Mouse (Mus musculus) hindbrain, embryonic 15.5 days (tissue): ENCODE measurements around the gene Insc. TPM values are rescaled to one million over a fixed set of nuclear protein-coding genes. Genes with fewer than 3 reads are reported as not detected.
A peak's percentile ranks its signal among the peaks of the same experiment; 100 is the strongest.
"Not testable (repeated sequence)": the region's sequence is repeated elsewhere in the genome, so short reads cannot be mapped to it uniquely, and the experiment has no call there.

Experiments used
- ATAC-seq: fragments of 200-750 bp; cut with Nextera tagmentation; 2 replicates; pipeline ENCODE4 v1.8.0; 2017; ENCODE audit warnings: low read depth, moderate number of reproducible peaks, moderate TSS enrichment; ENCODE audit not compliant: low FRiP score
- H3K27ac ChIP-seq: fragments of 300-500 bp; sonication (generic); replicated peaks from 2 replicates; pipeline ENCODE4 v1.5.1; 2015; ENCODE audit warnings: mild to moderate bottlenecking, inconsistent platforms
- H3K27me3 ChIP-seq: fragments of 300-500 bp; sonication (generic); 2 replicates; pipeline ENCODE4 v1.6.1; 2015; ENCODE audit warnings: control low read depth, inconsistent platforms
- H3K36me3 ChIP-seq: fragments of 300-500 bp; sonication (generic); 2 replicates; pipeline ENCODE4 v1.6.1; 2015; ENCODE audit warnings: control low read depth, inconsistent platforms
- H3K4me1 ChIP-seq: fragments of 300-500 bp; sonication (generic); replicated peaks from 2 replicates; pipeline ENCODE4 v1.6.1; 2015; ENCODE audit warnings: control low read depth, inconsistent platforms
- H3K4me2 ChIP-seq: fragments of 300-500 bp; sonication (generic); 2 replicates; pipeline ENCODE4 v1.6.1; 2015; ENCODE audit warnings: moderate library complexity, mild to moderate bottlenecking, inconsistent platforms
- H3K4me3 ChIP-seq: fragments of 300-500 bp; sonication (generic); 2 replicates; pipeline ENCODE4 v1.5.1; 2015; ENCODE audit warnings: mild to moderate bottlenecking, inconsistent platforms
- H3K9ac ChIP-seq: fragments of 300-500 bp; sonication (generic); 2 replicates; pipeline ENCODE4 v1.6.1; 2015; ENCODE audit warnings: inconsistent platforms
- H3K9me3 ChIP-seq: fragments of 300-500 bp; sonication (generic); 2 replicates; pipeline ENCODE4 v1.6.1; 2016; ENCODE audit warnings: control low read depth, inconsistent platforms
- WGBS: fragments of 180-500 bp; shearing (Covaris S2); methylation state at CpG from one replicate; pipeline ENCODE4 v1.1.7; 2015; 5-methylcytosine and 5-hydroxymethylcytosine counted together
- polyA plus RNA-seq: library from polyadenylated mRNA; unstranded; fragments of >200 nt; fragmentation: Nextera tagmentation; extraction: Ambion mirVana; gene quantifications from 2 replicates; pipeline ENCODE4 v1.2.1, GENCODE M21; 2015

Gene Insc
- 3.6 and 4.6 TPM in 2 replicates for polyA plus RNA-seq

- no peaks in the 10 kb centered on the region for H3K36me3 ChIP-seq
- H3K4me3 ChIP-seq: no peak within 1 kb of the TSS
- 0 out of 2 replicates have a peak, but pooled peaks cover 3% of the 10 kb centered on the region for H3K27me3 ChIP-seq
- no peak within 1 kb of the TSS for H3K9ac ChIP-seq
- 79% methylated on average over 5 of the region's 5 CpGs for WGBS
- H3K9me3 ChIP-seq: no peaks in the 10 kb centered on the region
- peaks cover 14% of the 10 kb centered on the region for H3K4me1 ChIP-seq
- no peak for ATAC-seq
- no peak within 1 kb of the TSS for H3K4me2 ChIP-seq
- H3K27ac ChIP-seq: no peak within 1 kb of the TSS
These were observed at the start of gene Insc for GRCm38 (mm10) chr7:114743022-114743780. TSS of gene Insc (plus strand) at chr7:114743694.

DNA sequence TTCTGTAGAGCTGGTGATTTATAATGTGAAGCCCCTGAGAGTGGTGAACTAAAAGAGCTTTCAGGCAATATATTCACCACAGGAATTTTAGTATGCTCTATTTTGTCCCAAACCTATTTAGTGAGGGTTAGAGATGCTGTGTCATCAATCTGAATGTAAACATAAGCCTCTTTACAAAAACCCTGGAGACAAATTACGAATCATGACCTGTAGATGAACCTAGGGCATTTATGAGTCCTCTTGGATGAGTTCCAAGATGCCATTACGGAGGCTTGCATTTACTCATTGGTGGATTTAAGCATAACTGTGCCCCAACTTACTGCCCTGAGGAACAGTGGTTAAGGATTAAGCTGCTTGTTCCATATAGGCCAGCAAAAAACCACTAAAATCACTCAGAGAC is 42.6 kb upstream of the Insc start:
- H3K36me3 ChIP-seq: no peaks in the 10 kb centered on the region
- H3K4me1 ChIP-seq: no peaks in the 10 kb centered on the region
- H3K27me3 ChIP-seq: no peaks in the 10 kb centered on the region
- H3K4me3 ChIP-seq: no peak overlapping the region
- H3K9me3 ChIP-seq: no peaks in the 10 kb centered on the region
- H3K9ac ChIP-seq: no peak overlapping the region
- H3K27ac ChIP-seq: no peak overlapping the region
- no peak for ATAC-seq
- 57% methylated on average over 2 of the region's 2 CpGs for WGBS
- H3K4me2 ChIP-seq: no peak overlapping the region

GRCm38 (mm10) chr7:114706716-114707115 is 36.8 kb upstream of the Insc start:
- H3K9ac ChIP-seq: no peak overlapping the region
- no peaks in the 10 kb centered on the region for H3K4me1 ChIP-seq
- H3K27me3 ChIP-seq: no peaks in the 10 kb centered on the region
- H3K4me3 ChIP-seq: no peak overlapping the region
- no peaks in the 10 kb centered on the region for H3K36me3 ChIP-seq
- no peaks in the 10 kb centered on the region for H3K9me3 ChIP-seq
- 78% methylated on average over 4 of the region's 4 CpGs for WGBS
- H3K27ac ChIP-seq: no peak overlapping the region
- ATAC-seq: no peak
- H3K4me2 ChIP-seq: no peak overlapping the region

DNA sequence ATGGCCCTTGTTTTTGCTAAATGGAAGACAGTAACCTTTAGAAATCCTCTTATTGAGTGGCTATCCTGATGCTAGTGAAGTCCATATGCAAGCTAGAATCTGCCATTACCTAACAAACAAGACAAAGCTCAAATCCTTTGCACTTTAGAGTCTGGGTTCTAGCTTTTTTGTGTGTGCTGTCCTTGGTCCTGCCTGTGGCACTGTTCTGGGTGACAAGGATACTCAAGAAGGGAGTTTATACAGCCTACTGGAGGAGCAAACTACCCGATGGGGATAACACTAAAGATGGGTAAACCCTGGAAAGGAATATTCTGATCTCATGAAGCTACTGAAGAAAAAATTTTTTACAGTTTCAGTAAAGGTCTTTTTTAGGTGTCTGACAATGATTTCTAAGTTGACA is 36.1 kb upstream of the Insc start:
- H3K27ac ChIP-seq: no peak overlapping the region
- no peak overlapping the region for H3K9ac ChIP-seq
- no peaks in the 10 kb centered on the region for H3K27me3 ChIP-seq
- H3K36me3 ChIP-seq: no peaks in the 10 kb centered on the region
- H3K9me3 ChIP-seq: no peaks in the 10 kb centered on the region
- ATAC-seq: no peak
- H3K4me2 ChIP-seq: no peak overlapping the region
- WGBS: 84% methylated on average over 1 of the region's 1 CpGs
- H3K4me1 ChIP-seq: no peaks in the 10 kb centered on the region
- H3K4me3 ChIP-seq: no peak overlapping the region

DNA sequence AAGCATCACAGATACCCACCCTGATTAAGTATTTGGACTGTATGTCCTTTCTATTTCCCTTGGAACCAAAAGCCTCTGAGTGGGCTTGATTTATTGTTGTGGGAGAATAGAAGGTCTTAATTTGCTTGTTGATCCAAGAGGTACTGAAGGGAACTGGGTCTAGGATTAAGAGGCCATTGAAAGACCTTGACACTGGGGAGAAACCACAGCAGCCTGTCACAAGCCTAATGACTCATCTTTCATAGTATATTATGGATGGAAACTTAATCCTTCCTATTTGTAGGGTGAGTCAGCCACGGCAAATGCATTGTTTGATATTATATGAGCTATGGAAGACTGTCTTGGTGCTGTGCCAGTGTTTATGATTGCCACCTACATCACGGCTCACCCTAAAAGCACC is 33.1 kb upstream of the Insc start:
- no peaks in the 10 kb centered on the region for H3K36me3 ChIP-seq
- ATAC-seq: no peak
- no peaks in the 10 kb centered on the region for H3K9me3 ChIP-seq
- H3K9ac ChIP-seq: no peak overlapping the region
- H3K4me3 ChIP-seq: no peak overlapping the region
- no peak overlapping the region for H3K4me2 ChIP-seq
- 90% methylated on average over 2 of the region's 2 CpGs for WGBS
- H3K27ac ChIP-seq: no peak overlapping the region
- no peaks in the 10 kb centered on the region for H3K4me1 ChIP-seq
- H3K27me3 ChIP-seq: no peaks in the 10 kb centered on the region

- Histone ChIP-seq H3K4me1 (no peaks in the 10 kb centered on the region), H3K4me2 (no peak overlapping the region), H3K36me3 (no peaks in the 10 kb centered on the region), H3K9ac (no peak overlapping the region), H3K4me3 (no peak overlapping the region), H3K27ac (no peak overlapping the region), H3K9me3 (no peaks in the 10 kb centered on the region), H3K27me3 (peaks cover 8% of the 10 kb centered on the region)
- WGBS: 71% methylated on average over 1 of the region's 1 CpGs
- no peak for ATAC-seq
These were observed 31.0 kb upstream of the Insc start for GRCm38 (mm10) chr7:114712523-114712922.

DNA sequence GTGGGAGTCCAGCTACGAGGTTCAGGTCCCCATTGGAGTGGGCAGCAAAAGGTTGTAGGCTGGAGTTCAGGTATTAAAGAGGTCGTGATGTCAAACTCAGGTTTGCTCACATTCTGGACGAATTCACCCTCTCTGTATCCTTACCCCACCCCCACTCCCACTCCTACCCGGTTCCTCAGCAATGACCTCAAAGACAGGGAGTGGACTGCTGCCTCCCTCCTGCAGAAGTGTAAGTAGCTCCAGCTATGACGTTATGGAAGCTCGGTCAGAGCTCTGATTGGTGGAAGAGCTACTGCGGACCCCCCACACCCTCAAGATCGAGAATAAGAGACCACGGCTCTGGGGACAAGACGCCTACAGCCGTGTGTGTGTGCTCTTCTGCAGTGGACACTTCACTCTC is 25.2 kb upstream of the Insc start, which contains the start of gene Calcb:
Gene Calcb, plus strand, starts transcription at position 344 of the 400 bp plus-strand sequence.
- ATAC-seq: no peak
- Histone ChIP-seq H3K4me3 (peak within 1 kb of the TSS; percentile 18), H3K36me3 (no peaks in the 10 kb centered on the region), H3K27me3 (peaks cover 42% of the 10 kb centered on the region), H3K9me3 (no peaks in the 10 kb centered on the region), H3K4me2 (peak within 1 kb of the TSS; percentile 49), H3K4me1 (peaks cover 16% of the 10 kb centered on the region), H3K9ac (no peak within 1 kb of the TSS), H3K27ac (no peak within 1 kb of the TSS)
- 7% methylated on average over 11 of the region's 11 CpGs for WGBS

- Histone ChIP-seq H3K4me3 (peak overlapping the region; percentile 18), H3K9ac (no peak overlapping the region), H3K27ac (no peak overlapping the region), H3K9me3 (no peaks in the 10 kb centered on the region), H3K4me2 (peak overlapping the region; percentile 49), H3K27me3 (peaks cover 42% of the 10 kb centered on the region), H3K36me3 (no peaks in the 10 kb centered on the region), H3K4me1 (peaks cover 16% of the 10 kb centered on the region)
- WGBS: 4% methylated on average over 17 of the region's 17 CpGs
- ATAC-seq: no peak
These were observed 23.9 kb upstream of the Insc start for GRCm38 (mm10) chr7:114719381-114720131.

DNA sequence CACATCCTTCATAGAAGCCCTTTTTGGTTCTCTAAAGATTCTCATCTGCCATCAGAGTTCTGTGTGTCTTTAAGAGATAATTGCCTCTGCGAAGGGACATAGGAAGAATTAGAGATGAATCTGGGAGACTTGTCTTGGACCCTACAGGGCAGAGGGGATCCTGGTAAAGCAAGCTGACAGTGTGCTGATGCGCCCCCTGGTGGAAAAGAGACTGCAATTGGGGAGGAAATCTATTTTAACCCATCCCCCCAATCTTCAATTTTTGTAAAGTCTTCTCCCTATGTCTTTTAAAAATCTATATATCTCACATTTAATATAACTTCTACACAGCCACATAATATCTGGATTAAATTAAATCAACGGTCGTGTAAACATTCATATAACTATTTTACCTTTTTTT is 13.8 kb upstream of the Insc start:
- WGBS: 71% methylated on average over 4 of the region's 4 CpGs
- ATAC-seq: not testable (repeated sequence)

GRCm38 (mm10) chr7:114731175-114731574 is 12.3 kb upstream of the Insc start:
- H3K27me3 ChIP-seq: no peaks in the 10 kb centered on the region
- no peak for ATAC-seq
- no peak overlapping the region for H3K4me2 ChIP-seq
- WGBS: 80% methylated on average over 6 of the region's 6 CpGs
- H3K4me3 ChIP-seq: no peak overlapping the region
- H3K36me3 ChIP-seq: no peaks in the 10 kb centered on the region
- no peak overlapping the region for H3K9ac ChIP-seq
- H3K4me1 ChIP-seq: no peaks in the 10 kb centered on the region
- H3K27ac ChIP-seq: no peak overlapping the region
- H3K9me3 ChIP-seq: no peaks in the 10 kb centered on the region

More for the DNA sequence above, 13.8 kb upstream of the Insc start:
- H3K9ac ChIP-seq, H3K36me3 ChIP-seq, H3K4me2 ChIP-seq, H3K4me3 ChIP-seq, H3K9me3 ChIP-seq, H3K4me1 ChIP-seq, H3K27me3 ChIP-seq, H3K27ac ChIP-seq: not testable (repeated sequence)

GRCm38 (mm10) chr7:114731700-114732099 is 11.8 kb upstream of the Insc start:
- not testable (repeated sequence) for H3K36me3 ChIP-seq, H3K4me3 ChIP-seq
- 40% methylated on average over 4 of the region's 4 CpGs for WGBS

GRCm38 (mm10) chr7:114736256-114736655 is 7.2 kb upstream of the Insc start:
- Histone ChIP-seq H3K36me3 (no peaks in the 10 kb centered on the region), H3K9me3 (no peaks in the 10 kb centered on the region)
- 53% methylated on average over 5 of the region's 5 CpGs for WGBS

More at GRCm38 (mm10) chr7:114731700-114732099, 11.8 kb upstream of the Insc start:
- not testable (repeated sequence) for H3K9me3 ChIP-seq, H3K4me1 ChIP-seq, H3K9ac ChIP-seq, H3K27me3 ChIP-seq, H3K27ac ChIP-seq, ATAC-seq, H3K4me2 ChIP-seq

More at GRCm38 (mm10) chr7:114736256-114736655, 7.2 kb upstream of the Insc start:
- H3K4me3 ChIP-seq: no peak overlapping the region
- H3K27me3 ChIP-seq: no peaks in the 10 kb centered on the region
- no peak overlapping the region for H3K9ac ChIP-seq
- no peak overlapping the region for H3K27ac ChIP-seq
- H3K4me1 ChIP-seq: no peaks in the 10 kb centered on the region
- H3K4me2 ChIP-seq: no peak overlapping the region
- ATAC-seq: no peak
